Mouse (Mus musculus): ENCODE data around the gene B9d1. TPM values are rescaled to one million over a fixed set of nuclear protein-coding genes. Genes with fewer than 3 reads are reported as not detected.

B9d1 gene
- total and polyA plus RNA-seq, 2 experiments from 2014 or later: 26.8 to 27.5 TPM

DNA sequence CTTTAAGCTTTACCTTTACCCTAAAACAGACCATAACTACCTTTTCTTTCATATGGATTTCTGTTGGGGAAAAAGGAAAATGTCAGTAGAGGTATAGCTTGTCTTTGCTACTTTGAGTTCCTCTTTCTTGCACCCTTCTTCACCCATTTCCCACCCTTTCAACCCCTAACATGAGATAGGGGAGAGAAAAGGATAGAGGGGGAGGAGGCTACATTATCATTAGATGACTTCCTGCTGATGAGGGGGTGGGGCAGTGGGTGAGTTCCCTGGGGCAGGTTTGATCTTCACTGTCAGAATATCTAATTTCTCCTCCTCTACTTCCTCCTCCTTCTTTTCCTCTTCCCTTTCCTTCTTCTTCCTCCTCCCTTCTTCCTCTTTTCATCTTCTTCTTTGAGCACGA is 7.5 kb upstream of the B9d1 start:
- no peak overlapping the region for H3K4me2 ChIP-seq (ENCODE audit: low read depth)
- no peak for DNase-seq
- ATAC-seq: no peak
- no peak for TF ChIP-seq CTCF (IDR thresholded peaks at IDR 0.05; ENCODE audit: low read depth)
- no peaks in the 10 kb centered on the region for H3K27me3 ChIP-seq (ENCODE audit: insufficient read depth, low read length)
- no peak overlapping the region for H3K9ac ChIP-seq
- H3K36me3 ChIP-seq (ENCODE audit: insufficient read depth): no peaks in the 10 kb centered on the region
- peaks cover 8% of the 10 kb centered on the region; the same call in 1 of the 2 replicates for H3K4me1 ChIP-seq (ENCODE audit: insufficient read depth)
- H3K4me3 ChIP-seq (ENCODE audit: low read depth, low read length): no peak overlapping the region
- H3K27ac ChIP-seq (ENCODE audit: low read depth, low read length): no peak overlapping the region
- no peaks in the 10 kb centered on the region for H3K9me3 ChIP-seq (ENCODE audit: low read length)
- 64% methylated on average over 1 of the region's 1 CpGs for WGBS

GRCm38 (mm10) chr11:61498736-61499504 is 6.0 kb upstream of the B9d1 start:
- TF ChIP-seq CTCF (IDR thresholded peaks at IDR 0.05; ENCODE audit: low read depth): no peak
- H3K27ac ChIP-seq (ENCODE audit: low read depth, low read length): no peak overlapping the region
- no peaks in the 10 kb centered on the region for H3K4me1 ChIP-seq (ENCODE audit: insufficient read depth)
- H3K27me3 ChIP-seq (ENCODE audit: insufficient read depth, low read length): no peaks in the 10 kb centered on the region
- WGBS: 77% methylated on average over 6 of the region's 6 CpGs
- H3K9me3 ChIP-seq (ENCODE audit: low read length): no peaks in the 10 kb centered on the region
- H3K36me3 ChIP-seq (ENCODE audit: insufficient read depth): no peaks in the 10 kb centered on the region
- no peak overlapping the region for H3K9ac ChIP-seq
- H3K4me2 ChIP-seq (ENCODE audit: low read depth): no peak overlapping the region
- H3K4me3 ChIP-seq (ENCODE audit: low read depth, low read length): no peak overlapping the region
- DNase-seq (no peak), ATAC-seq (no peak)

- no peaks in the 10 kb centered on the region for H3K27me3 ChIP-seq (ENCODE audit: insufficient read depth, low read length)
- no peaks in the 10 kb centered on the region for H3K36me3 ChIP-seq (ENCODE audit: insufficient read depth)
- DNase-seq: no peak
- H3K9ac ChIP-seq: 0 out of 2 replicates have a peak overlapping the region, but pooled peaks have one; percentile 75
- no peak for TF ChIP-seq CTCF (IDR thresholded peaks at IDR 0.05; ENCODE audit: low read depth)
- ATAC-seq: no peak
- H3K4me2 ChIP-seq (ENCODE audit: low read depth): peak overlapping the region; percentile 68
- peaks cover 13% of the 10 kb centered on the region for H3K4me1 ChIP-seq (ENCODE audit: insufficient read depth)
- no peak overlapping the region for H3K4me3 ChIP-seq (ENCODE audit: low read depth, low read length)
- peak overlapping the region; percentile 91 for H3K27ac ChIP-seq (ENCODE audit: low read depth, low read length)
- H3K9me3 ChIP-seq (ENCODE audit: low read length): no peaks in the 10 kb centered on the region
- WGBS: 73% methylated on average over 8 of the region's 8 CpGs
Measured at GRCm38 (mm10) chr11:61503933-61504332, 1.0 kb upstream of the B9d1 start.

GRCm38 (mm10) chr11:61514953-61515352 is 10.0 kb downstream of the B9d1 start:
- Histone ChIP-seq H3K27ac (ENCODE audit: low read depth, low read length) (no peak overlapping the region), H3K4me1 (ENCODE audit: insufficient read depth) (no peaks in the 10 kb centered on the region), H3K4me3 (ENCODE audit: low read depth, low read length) (no peak overlapping the region), H3K9me3 (ENCODE audit: low read length) (no peaks in the 10 kb centered on the region), H3K4me2 (ENCODE audit: low read depth) (no peak overlapping the region), H3K27me3 (ENCODE audit: insufficient read depth, low read length) (no peaks in the 10 kb centered on the region), H3K9ac (no peak overlapping the region), H3K36me3 (ENCODE audit: insufficient read depth) (peaks cover 41% of the 10 kb centered on the region)
- WGBS: 28% methylated on average over 3 of the region's 3 CpGs
- peak; percentile 43 for DNase-seq
- TF ChIP-seq CTCF (IDR thresholded peaks at IDR 0.05; ENCODE audit: low read depth): peak; percentile 63
- ATAC-seq: no peak

- no peaks in the 10 kb centered on the region for H3K9me3 ChIP-seq (ENCODE audit: low read length)
- no peaks in the 10 kb centered on the region for H3K4me1 ChIP-seq (ENCODE audit: insufficient read depth)
- DNase-seq (no peak), ATAC-seq (no peak)
- H3K36me3 ChIP-seq (ENCODE audit: insufficient read depth): peaks cover 60% of the 10 kb centered on the region
- TF ChIP-seq CTCF (IDR thresholded peaks at IDR 0.05; ENCODE audit: low read depth): no peak
- 93% methylated on average over 1 of the region's 1 CpGs for WGBS
- H3K27me3 ChIP-seq (ENCODE audit: insufficient read depth, low read length): no peaks in the 10 kb centered on the region
- H3K4me3 ChIP-seq (ENCODE audit: low read depth, low read length): no peak overlapping the region
- H3K9ac ChIP-seq: no peak overlapping the region
- no peak overlapping the region for H3K27ac ChIP-seq (ENCODE audit: low read depth, low read length)
- H3K4me2 ChIP-seq (ENCODE audit: low read depth): no peak overlapping the region
Measured at GRCm38 (mm10) chr11:61517971-61518370, 13.0 kb downstream of the B9d1 start.

DNA sequence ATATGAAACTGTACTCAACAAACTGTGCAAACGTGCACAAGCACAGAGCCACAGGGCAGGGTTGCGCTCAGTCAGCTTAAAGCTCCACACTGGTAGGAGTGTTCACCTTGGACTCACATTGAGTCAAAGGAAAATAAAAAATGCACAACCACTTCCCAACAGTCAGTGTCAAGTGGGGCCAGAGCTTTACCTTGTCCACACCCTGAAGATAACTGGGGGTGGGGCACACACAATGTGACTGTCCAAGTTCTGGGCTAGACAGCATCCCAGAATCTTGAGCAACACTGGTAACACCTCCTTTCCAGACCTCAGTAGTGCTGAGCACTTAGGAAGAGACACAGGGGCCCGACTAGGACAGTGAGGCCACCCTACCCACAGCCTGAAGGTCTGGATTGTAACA is 13.9 kb downstream of the B9d1 start:
- TF ChIP-seq CTCF (IDR thresholded peaks at IDR 0.05; ENCODE audit: low read depth): no peak
- Histone ChIP-seq H3K9ac (no peak overlapping the region), H3K4me1 (ENCODE audit: insufficient read depth) (no peaks in the 10 kb centered on the region), H3K27ac (ENCODE audit: low read depth, low read length) (no peak overlapping the region), H3K9me3 (ENCODE audit: low read length) (no peaks in the 10 kb centered on the region), H3K36me3 (ENCODE audit: insufficient read depth) (peaks cover 55% of the 10 kb centered on the region), H3K4me2 (ENCODE audit: low read depth) (no peak overlapping the region), H3K4me3 (ENCODE audit: low read depth, low read length) (no peak overlapping the region), H3K27me3 (ENCODE audit: insufficient read depth, low read length) (no peaks in the 10 kb centered on the region)
- no peak for ATAC-seq
- no peak for DNase-seq
- 96% methylated on average over 3 of the region's 3 CpGs for WGBS

DNA sequence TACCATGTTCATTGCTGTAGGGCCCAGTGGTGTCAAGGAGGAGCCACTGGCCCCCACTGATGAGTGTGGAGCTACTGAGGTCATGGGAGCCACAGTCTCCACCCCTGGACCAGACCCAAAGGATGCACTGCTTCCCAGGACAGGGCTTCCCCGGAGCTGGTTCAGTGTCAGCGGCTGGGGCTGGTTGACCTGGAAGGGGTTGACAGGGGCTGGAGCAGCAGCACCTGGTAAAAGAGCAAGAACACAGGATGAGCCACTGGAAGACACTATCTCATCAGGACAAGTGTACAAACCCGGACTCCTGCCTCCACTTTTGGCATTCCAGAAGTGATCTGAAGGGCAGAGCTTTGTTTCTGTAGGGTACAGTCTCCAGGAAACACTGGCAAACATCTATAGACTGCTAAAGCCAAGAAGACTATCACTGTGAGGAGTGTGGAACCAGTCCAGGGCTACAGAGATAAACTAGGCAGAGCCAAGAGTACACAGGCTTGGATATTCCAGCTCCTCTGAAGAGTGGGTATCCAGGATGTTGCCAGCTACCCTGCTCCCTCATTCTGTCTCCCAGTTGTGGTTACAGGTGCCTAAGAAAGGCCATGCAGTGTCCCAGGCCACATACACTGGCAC is 14.7 kb downstream of the B9d1 start:
- ATAC-seq: no peak
- 96% methylated on average over 3 of the region's 3 CpGs for WGBS
- no peak overlapping the region for H3K27ac ChIP-seq (ENCODE audit: low read depth, low read length)
- no peak for TF ChIP-seq CTCF (IDR thresholded peaks at IDR 0.05; ENCODE audit: low read depth)
- no peak overlapping the region for H3K4me2 ChIP-seq (ENCODE audit: low read depth)
- H3K27me3 ChIP-seq (ENCODE audit: insufficient read depth, low read length): no peaks in the 10 kb centered on the region
- no peaks in the 10 kb centered on the region for H3K9me3 ChIP-seq (ENCODE audit: low read length)
- no peak for DNase-seq
- H3K9ac ChIP-seq: no peak overlapping the region
- H3K36me3 ChIP-seq (ENCODE audit: insufficient read depth): peaks cover 55% of the 10 kb centered on the region
- H3K4me1 ChIP-seq (ENCODE audit: insufficient read depth): no peaks in the 10 kb centered on the region
- H3K4me3 ChIP-seq (ENCODE audit: low read depth, low read length): no peak overlapping the region

All from forebrain, postnatal 0 days (tissue).